Mouse (Mus musculus) inflammation-experienced regulatory T-cells, adult 6 months (primary cell): ENCODE results near the gene Hs6st3. TPM values are rescaled to one million over a fixed set of nuclear protein-coding genes. Genes with fewer than 3 reads are reported as not detected.

ENCODE experiments used
- ATAC-seq: one replicate; pipeline ENCODE4 v1.8.0; 2017
- polyA plus RNA-seq, 3 experiments: library from polyadenylated mRNA; unstranded; fragments of 100-300 nt; shearing (Covaris generic); gene quantifications; one replicate each; pipeline ENCODE4 v1.2.1; 2017

Hs6st3 gene
- polyA plus RNA-seq, 3 experiments from 2014 or later = not detected

- no peak for ATAC-seq
Measured at GRCm38 (mm10) chr14:119656936-119657335, 518.8 kb downstream of the Hs6st3 start.

GRCm38 (mm10) chr14:119665741-119666141 is 527.6 kb downstream of the Hs6st3 start:
- no peak for ATAC-seq

- ATAC-seq = no peak
Measured at GRCm38 (mm10) chr14:119667421-119667820, 529.3 kb downstream of the Hs6st3 start.

- ATAC-seq = no peak
Measured at GRCm38 (mm10) chr14:119670836-119671587, 532.9 kb downstream of the Hs6st3 start.

- no peak for ATAC-seq
Measured at GRCm38 (mm10) chr14:119678574-119678973, 540.4 kb downstream of the Hs6st3 start.

GRCm38 (mm10) chr14:119680052-119680451 is 541.9 kb downstream of the Hs6st3 start:
- no peak for ATAC-seq

- ATAC-seq = no peak
Measured at GRCm38 (mm10) chr14:119687885-119688284, 549.7 kb downstream of the Hs6st3 start.

- no peak for ATAC-seq
Measured at GRCm38 (mm10) chr14:119699982-119700381, 561.8 kb downstream of the Hs6st3 start.

- ATAC-seq = no peak
Measured at GRCm38 (mm10) chr14:119714712-119715111, 576.6 kb downstream of the Hs6st3 start.

GRCm38 (mm10) chr14:119717323-119717722 is 579.2 kb downstream of the Hs6st3 start:
- ATAC-seq = no peak

GRCm38 (mm10) chr14:119725102-119725501 is 587.0 kb downstream of the Hs6st3 start:
- ATAC-seq = no peak

- no peak for ATAC-seq
Measured at GRCm38 (mm10) chr14:119731436-119732080, 593.4 kb downstream of the Hs6st3 start.

- no peak for ATAC-seq
Measured at GRCm38 (mm10) chr14:119732219-119732618, 594.1 kb downstream of the Hs6st3 start.

GRCm38 (mm10) chr14:119737408-119737961 is 599.3 kb downstream of the Hs6st3 start:
- no peak for ATAC-seq

- no peak for ATAC-seq
Measured at GRCm38 (mm10) chr14:119741791-119742190, 603.6 kb downstream of the Hs6st3 start.

GRCm38 (mm10) chr14:119761376-119761775 is 623.2 kb downstream of the Hs6st3 start:
- no peak for ATAC-seq

GRCm38 (mm10) chr14:119772040-119772439 is 633.9 kb downstream of the Hs6st3 start:
- ATAC-seq = no peak

- ATAC-seq = no peak
Measured at GRCm38 (mm10) chr14:119776261-119776660, 638.1 kb downstream of the Hs6st3 start.

- ATAC-seq = no peak
Measured at GRCm38 (mm10) chr14:119779982-119780588, 641.9 kb downstream of the Hs6st3 start.

- ATAC-seq = no peak
Measured at GRCm38 (mm10) chr14:119781111-119781510, 643.0 kb downstream of the Hs6st3 start.

- no peak for ATAC-seq
Measured at GRCm38 (mm10) chr14:119789457-119789856, 651.3 kb downstream of the Hs6st3 start.

- ATAC-seq = no peak
Measured at GRCm38 (mm10) chr14:119797172-119797850, 659.2 kb downstream of the Hs6st3 start.

GRCm38 (mm10) chr14:119798561-119798960 is 660.4 kb downstream of the Hs6st3 start:
- no peak for ATAC-seq
